Comparison of ENCODE assay signal across 9 mouse cellular contexts in the genomic region with DNA sequence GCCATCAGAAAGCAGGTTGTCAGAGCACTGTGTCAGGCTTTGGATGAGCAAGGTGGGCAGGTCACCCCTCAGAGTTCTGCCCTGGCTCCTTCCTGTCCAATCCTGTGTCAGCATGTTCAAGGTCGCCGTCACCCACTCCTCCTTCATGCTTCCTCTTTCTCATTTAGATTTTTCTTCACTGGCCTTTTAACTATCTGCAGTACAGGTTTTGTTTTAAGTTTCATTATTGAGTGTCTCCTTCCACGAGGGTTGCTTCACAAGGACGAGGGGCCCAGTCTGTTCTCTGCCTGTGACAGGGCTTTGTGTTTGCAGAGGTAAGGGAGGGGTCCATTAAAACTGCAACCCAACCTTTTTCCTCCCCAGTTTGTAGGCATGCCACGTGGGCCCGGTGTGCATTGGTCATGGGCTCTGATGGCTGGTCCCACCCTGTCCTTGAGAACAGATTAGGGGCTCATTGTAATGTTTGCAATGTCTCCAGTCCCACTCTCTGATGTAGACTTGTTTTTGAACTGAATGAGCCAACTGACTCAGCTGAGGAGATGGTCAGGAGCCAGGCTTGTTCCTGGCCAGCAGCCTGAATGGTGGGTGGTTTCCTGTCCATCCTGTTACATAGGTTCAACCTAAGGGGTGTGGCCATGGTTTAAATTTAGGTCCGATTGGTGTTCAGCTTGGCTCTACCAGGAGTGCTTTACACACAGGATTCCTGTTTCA.
DNase-seq lines count a peak whose midpoint lies in the region; ATAC-seq and TF ChIP-seq lines count a peak whose summit lies in the region.
"Had no signal": no experiment of that assay in that cellular context is flagged by ENCODE, and none has a peak within 500 bp of the region (broad histone marks: within the 10 kb centered on the region; RNA-seq: fewer than 3 reads in every experiment).

No protein-coding gene starts in this region.

- no peak overlapping the region for H3K4me3 ChIP-seq in hindbrain, embryonic 12.5 days
- H3K4me3 ChIP-seq in hindbrain, embryonic 14.5 days (replicated peaks; ENCODE audit: low read length): no peak overlapping the region
- H3K4me3 ChIP-seq in midbrain, postnatal 0 days (ENCODE audit: low read depth, low read length): no peak overlapping the region
- H3K4me3 ChIP-seq: limb, embryonic 13.5 days had no signal

- H3K4me1 ChIP-seq in hindbrain, embryonic 12.5 days: peaks cover 41% of the 10 kb centered on the region
- H3K4me1 ChIP-seq in hindbrain, embryonic 14.5 days (replicated peaks; ENCODE audit: control insufficient read depth, insufficient read depth, low read length): peaks cover 20% of the 10 kb centered on the region; the same call in 1 of the 2 replicates
- no peaks in the 10 kb centered on the region for H3K4me1 ChIP-seq in midbrain, postnatal 0 days (ENCODE audit: insufficient read depth, low read length)

- TF ChIP-seq CTCF in midbrain, postnatal 0 days (IDR thresholded peaks at IDR 0.05): no peak

- H3K27ac ChIP-seq in hindbrain, embryonic 12.5 days: no peak overlapping the region
- no peak overlapping the region for H3K27ac ChIP-seq in hindbrain, embryonic 14.5 days
- H3K27ac ChIP-seq in midbrain, postnatal 0 days (ENCODE audit: low read depth, low read length): no peak overlapping the region
- H3K27ac ChIP-seq: limb, embryonic 13.5 days had no signal

- H3K27me3 ChIP-seq in hindbrain, embryonic 12.5 days: no peaks in the 10 kb centered on the region
- no peaks in the 10 kb centered on the region for H3K27me3 ChIP-seq in hindbrain, embryonic 14.5 days (ENCODE audit: control insufficient read depth, insufficient read depth, low read length)
- H3K27me3 ChIP-seq in midbrain, postnatal 0 days (ENCODE audit: insufficient read depth, low read length): no peaks in the 10 kb centered on the region
- H3K27me3 ChIP-seq: limb, embryonic 13.5 days had no signal

- WGBS in hindbrain, embryonic 12.5 days: 85% methylated on average over 7 of the region's 7 CpGs
- WGBS in hindbrain, embryonic 14.5 days: 84% methylated on average over 7 of the region's 7 CpGs
- 87% methylated on average over 7 of the region's 7 CpGs for WGBS in midbrain, postnatal 0 days

- no peaks in the 10 kb centered on the region for H3K36me3 ChIP-seq in hindbrain, embryonic 12.5 days
- no peaks in the 10 kb centered on the region for H3K36me3 ChIP-seq in hindbrain, embryonic 14.5 days (replicated peaks; ENCODE audit: control insufficient read depth, insufficient read depth)
- H3K36me3 ChIP-seq in midbrain, postnatal 0 days (ENCODE audit: insufficient read depth, low read length): no peaks in the 10 kb centered on the region
- H3K36me3 ChIP-seq: limb, embryonic 13.5 days had no signal

- no peak for DNase-seq in hindbrain, embryonic 14.5 days (ENCODE audit: low spot score)
- peak; percentile 94 for DNase-seq in brain, adult 2 months (ENCODE audit: low read depth, low spot score)
- DNase-seq in gonadal fat pad, adult 2 months (ENCODE audit: low read depth): peak; percentile 59
- DNase-seq in lung, postnatal 25 days (ENCODE audit: low spot score): peak; percentile 21
- no peak for DNase-seq in midbrain, postnatal 0 days (ENCODE audit: low spot score)
- DNase-seq in right cerebral cortex, postnatal 10 days (ENCODE audit: low spot score in 2 of 2): no peak
- no peak for DNase-seq in right cerebral cortex, postnatal 36 days (ENCODE audit: low spot score in 2 of 2)

- H3K9ac ChIP-seq in hindbrain, embryonic 12.5 days: no peak overlapping the region
- H3K9ac ChIP-seq in hindbrain, embryonic 14.5 days: no peak overlapping the region
- H3K9ac ChIP-seq in midbrain, postnatal 0 days (replicated peaks; ENCODE audit: low read length, poor library complexity, severe bottlenecking): no peak overlapping the region
- H3K9ac ChIP-seq: limb, embryonic 13.5 days had no signal

- H3K9me3 ChIP-seq in hindbrain, embryonic 12.5 days (replicated peaks): no peaks in the 10 kb centered on the region
- no peaks in the 10 kb centered on the region for H3K9me3 ChIP-seq in hindbrain, embryonic 14.5 days (ENCODE audit: control insufficient read depth, low read length)
- H3K9me3 ChIP-seq in midbrain, postnatal 0 days (ENCODE audit: low read length): no peaks in the 10 kb centered on the region
- H3K9me3 ChIP-seq: limb, embryonic 13.5 days had no signal

- H3K4me2 ChIP-seq in hindbrain, embryonic 12.5 days (replicated peaks): no peak overlapping the region
- H3K4me2 ChIP-seq in hindbrain, embryonic 14.5 days (replicated peaks): no peak overlapping the region
- H3K4me2 ChIP-seq in midbrain, postnatal 0 days (ENCODE audit: low read depth, low read length, poor library complexity, severe bottlenecking): no peak overlapping the region
- H3K4me2 ChIP-seq: limb, embryonic 13.5 days had no signal

- peak; percentile 20; the same call in 1 of the 2 replicates for ATAC-seq in hindbrain, embryonic 12.5 days (ENCODE audit: low FRiP score)
- no peak; the same call in 1 of the 2 replicates for ATAC-seq in hindbrain, embryonic 14.5 days (ENCODE audit: low FRiP score)
- ATAC-seq in midbrain, postnatal 0 days (ENCODE audit: low FRiP score): no peak

Comparison
In these comparisons a context has a peak if more than half of its experiments do, and no peak if none do; other contexts are left out.
1. DNase-seq: peak in brain, adult 2 months (single experiment), gonadal fat pad, adult 2 months (single experiment) and lung, postnatal 25 days (single experiment); none in hindbrain, embryonic 14.5 days (single experiment), midbrain, postnatal 0 days (single experiment), right cerebral cortex, postnatal 10 days (0 of 2) and right cerebral cortex, postnatal 36 days (0 of 2).